Mouse (Mus musculus): ENCODE data around the gene Slc22a20.

- TF ChIP-seq EP300 (IDR thresholded peaks at IDR 0.05; ENCODE audit: low read depth) (no peak), CTCF (IDR thresholded peaks at IDR 0.05; ENCODE audit: low read depth) (no peak)
These were observed 19.6 kb upstream of the Slc22a20 start for GRCm38 (mm10) chr19:6005541-6005940.

Data from liver, postnatal 0 days (tissue).